Mouse (Mus musculus) heart, adult 2 months (tissue): ENCODE measurements around the gene Sez6. TPM values are rescaled to one million over a fixed set of nuclear protein-coding genes. Genes with fewer than 3 reads are reported as not detected.

Experiments
- DNase-seq, 2 experiments: peaks; one replicate each; pipeline ENCODE4 v3.0.0; 2021
- H3K27ac ChIP-seq: fragments of 200-600 bp; 2 replicates; pipeline ENCODE4 v1.8.1; 2022
- H3K27me3 ChIP-seq: fragments of 200-500 bp; 2 replicates; pipeline ENCODE4 v1.6.1; 2012; ENCODE audit warnings: mild to moderate bottlenecking, low read length, inconsistent platforms, mixed read lengths; ENCODE audit not compliant: control insufficient read depth, insufficient read depth
- H3K36me3 ChIP-seq: fragments of 200-500 bp; 2 replicates; pipeline ENCODE4 v1.6.1; 2012; ENCODE audit warnings: low read length, inconsistent platforms; ENCODE audit not compliant: control insufficient read depth, insufficient read depth
- H3K4me1 ChIP-seq: fragments of 200-500 bp; 2 replicates; pipeline ENCODE4 v1.6.1; 2011; ENCODE audit warnings: low read length; ENCODE audit not compliant: control insufficient read depth, insufficient read depth
- H3K4me3 ChIP-seq: fragments of 200-600 bp; 2 replicates; pipeline ENCODE4 v1.8.1; 2022
- H3K79me2 ChIP-seq: fragments of 200-500 bp; replicated peaks from 2 replicates; pipeline ENCODE4 v1.6.1; 2012; ENCODE audit warnings: mild to moderate bottlenecking, inconsistent platforms, low read length, moderate library complexity, mixed read lengths; ENCODE audit not compliant: control insufficient read depth, insufficient read depth
- H3K9ac ChIP-seq: fragments of 200-500 bp; 2 replicates; pipeline ENCODE4 v1.6.1; 2012; ENCODE audit warnings: low read depth, mild to moderate bottlenecking, control low read depth, inconsistent platforms, low read length, mixed read lengths
- CTCF ChIP-seq: fragments of 200-600 bp; IDR thresholded peaks from 2 replicates; pipeline ENCODE4 v1.8.1; 2022; ENCODE audit warnings: antibody characterized with exemption, mild to moderate bottlenecking, moderate library complexity
- EP300 ChIP-seq: fragments of 200-500 bp; IDR thresholded peaks from 2 replicates; pipeline ENCODE4 v1.6.1; 2011; ENCODE audit warnings: low read depth, low read length, control low read depth; ENCODE audit not compliant: insufficient read depth
- POLR2A ChIP-seq: fragments of 200-500 bp; IDR thresholded peaks from 2 replicates; pipeline ENCODE4 v1.6.1; 2011; ENCODE audit warnings: mild to moderate bottlenecking, low read depth, low read length, control low read depth; ENCODE audit not compliant: insufficient read depth
- WGBS: fragments of 180-500 bp; shearing (Covaris S2); methylation state at CpG from one replicate; pipeline ENCODE4 v1.1.7; 2018; 5-methylcytosine and 5-hydroxymethylcytosine counted together
- intact Hi-C: fragments of 180-260 bp; cut with DNase I; formaldehyde crosslinking; loops from one replicate; pipeline ENCODE4 v1.15.1; 2025
- long read RNA-seq: library from polyadenylated mRNA; stranded (forward); transcript quantifications from one replicate; pipeline ENCODE4 v2.0.0, GENCODE M21; 2021
- polyA plus RNA-seq: library from polyadenylated mRNA; depleted of rRNA; stranded (reverse); fragments of >200 nt; gene quantifications from 2 replicates; pipeline ENCODE4 v1.2.3, GENCODE M21; 2012; rRNA removed
- total RNA-seq, 2 experiments: library from RNA; stranded (reverse); gene quantifications; 2 replicates each; pipeline ENCODE4 v1.2.3; 2021

Gene Sez6
- total RNA-seq (under 1 TPM; 0.68 to 0.80 TPM), polyA plus RNA-seq (0.59 and 0.70 TPM in 2 replicates)
- long read RNA-seq = 0 reads

GRCm38 (mm10) chr11:77930751-77931540 is at the start of gene Sez6:
Sez6 (plus strand) TSS chr11:77930800.
- peak; percentile 69 to 79 for DNase-seq
- Histone ChIP-seq H3K4me3 (peak within 1 kb of the TSS; percentile 27; the same call in 1 of the 2 replicates), H3K79me2 (no peaks in the 10 kb centered on the region), H3K9ac (no peak within 1 kb of the TSS), H3K27ac (no peak within 1 kb of the TSS), H3K27me3 (peaks cover 10% of the 10 kb centered on the region), H3K36me3 (no peaks in the 10 kb centered on the region), H3K4me1 (no peaks in the 10 kb centered on the region)
- under 1% methylated on average over 94 of the region's 94 CpGs for WGBS
- TF ChIP-seq POLR2A (no peak), CTCF (peak; percentile 55)
- intact Hi-C loops = no loop called here

GRCm38 (mm10) chr11:77884524-77885245 is 45.9 kb upstream of the Sez6 start:
- Histone ChIP-seq H3K27ac (no peak overlapping the region), H3K79me2 (no peaks in the 10 kb centered on the region), H3K36me3 (no peaks in the 10 kb centered on the region), H3K4me3 (no peak overlapping the region), H3K4me1 (no peaks in the 10 kb centered on the region; the same call in none of the 2 replicates), H3K9ac (no peak overlapping the region), H3K27me3 (peaks cover 1% of the 10 kb centered on the region)
- DNase-seq = no peak
- WGBS = 46% methylated on average over 10 of the region's 10 CpGs
- no peak for TF ChIP-seq CTCF
- TF ChIP-seq EP300 = no peak
- intact Hi-C loops = no loop called here

GRCm38 (mm10) chr11:77885246-77885575 is 45.4 kb upstream of the Sez6 start:
- WGBS = 49% methylated on average over 8 of the region's 8 CpGs
- TF ChIP-seq CTCF (no peak), POLR2A (no peak), EP300 (no peak)
- Histone ChIP-seq H3K27me3 (peaks cover 1% of the 10 kb centered on the region), H3K4me3 (no peak overlapping the region), H3K36me3 (no peaks in the 10 kb centered on the region), H3K27ac (no peak overlapping the region), H3K9ac (no peak overlapping the region), H3K79me2 (no peaks in the 10 kb centered on the region), H3K4me1 (no peaks in the 10 kb centered on the region; the same call in none of the 2 replicates)
- intact Hi-C loops = no loop called here
- no peak for DNase-seq

- intact Hi-C loops = no loop called here
- no peaks in the 10 kb centered on the region; the same call in none of the 2 replicates for H3K4me1 ChIP-seq
- TF ChIP-seq POLR2A (no peak), CTCF (no peak), EP300 (no peak)
- 43% methylated on average over 17 of the region's 17 CpGs for WGBS
- H3K79me2 ChIP-seq = no peaks in the 10 kb centered on the region
- DNase-seq = no peak
- H3K27me3 ChIP-seq = peaks cover 1% of the 10 kb centered on the region
- H3K9ac ChIP-seq = no peak overlapping the region
- no peak overlapping the region for H3K27ac ChIP-seq
- no peaks in the 10 kb centered on the region for H3K36me3 ChIP-seq
- H3K4me3 ChIP-seq = no peak overlapping the region
Measured at GRCm38 (mm10) chr11:77887373-77887960, 43.1 kb upstream of the Sez6 start.

- Histone ChIP-seq H3K36me3 (no peaks in the 10 kb centered on the region), H3K4me3 (no peak overlapping the region), H3K27me3 (peaks cover 1% of the 10 kb centered on the region), H3K79me2 (no peaks in the 10 kb centered on the region), H3K9ac (no peak overlapping the region), H3K4me1 (peaks cover 4% of the 10 kb centered on the region), H3K27ac (no peak overlapping the region)
- TF ChIP-seq CTCF (no peak), EP300 (no peak), POLR2A (no peak)
- 91% methylated on average over 5 of the region's 5 CpGs for WGBS
- intact Hi-C loops = no loop called here
- DNase-seq = no peak
Measured at GRCm38 (mm10) chr11:77888846-77889245, 41.8 kb upstream of the Sez6 start.

GRCm38 (mm10) chr11:77889484-77889883 is 41.1 kb upstream of the Sez6 start:
- peaks cover 5% of the 10 kb centered on the region for H3K4me1 ChIP-seq
- no peak overlapping the region for H3K27ac ChIP-seq
- intact Hi-C loops = no loop called here
- TF ChIP-seq CTCF (no peak), EP300 (no peak)
- WGBS = 35% methylated on average over 1 of the region's 2 CpGs
- no peaks in the 10 kb centered on the region for H3K36me3 ChIP-seq
- DNase-seq = no peak
- peaks cover 1% of the 10 kb centered on the region for H3K27me3 ChIP-seq
- H3K79me2 ChIP-seq = no peaks in the 10 kb centered on the region
- no peak overlapping the region for H3K9ac ChIP-seq
- no peak overlapping the region for H3K4me3 ChIP-seq
